Mouse (Mus musculus): Measurements from ENCODE around the gene Actr3b. TPM values are rescaled to one million over a fixed set of nuclear protein-coding genes. Genes with fewer than 3 reads are reported as not detected.
"Not testable (repeated sequence)": the region's sequence is repeated elsewhere in the genome, so short reads cannot be mapped to it uniquely, and the experiment has no call there.

Gene Actr3b
- polyA plus RNA-seq (2012; rRNA removed) (0.16 and 0.22 TPM in 2 replicates), polyA plus RNA-seq (2014; fragmentation: Nextera tagmentation; extraction: Ambion mirVana) (0.56 and 0.71 TPM in 2 replicates)

DNA sequence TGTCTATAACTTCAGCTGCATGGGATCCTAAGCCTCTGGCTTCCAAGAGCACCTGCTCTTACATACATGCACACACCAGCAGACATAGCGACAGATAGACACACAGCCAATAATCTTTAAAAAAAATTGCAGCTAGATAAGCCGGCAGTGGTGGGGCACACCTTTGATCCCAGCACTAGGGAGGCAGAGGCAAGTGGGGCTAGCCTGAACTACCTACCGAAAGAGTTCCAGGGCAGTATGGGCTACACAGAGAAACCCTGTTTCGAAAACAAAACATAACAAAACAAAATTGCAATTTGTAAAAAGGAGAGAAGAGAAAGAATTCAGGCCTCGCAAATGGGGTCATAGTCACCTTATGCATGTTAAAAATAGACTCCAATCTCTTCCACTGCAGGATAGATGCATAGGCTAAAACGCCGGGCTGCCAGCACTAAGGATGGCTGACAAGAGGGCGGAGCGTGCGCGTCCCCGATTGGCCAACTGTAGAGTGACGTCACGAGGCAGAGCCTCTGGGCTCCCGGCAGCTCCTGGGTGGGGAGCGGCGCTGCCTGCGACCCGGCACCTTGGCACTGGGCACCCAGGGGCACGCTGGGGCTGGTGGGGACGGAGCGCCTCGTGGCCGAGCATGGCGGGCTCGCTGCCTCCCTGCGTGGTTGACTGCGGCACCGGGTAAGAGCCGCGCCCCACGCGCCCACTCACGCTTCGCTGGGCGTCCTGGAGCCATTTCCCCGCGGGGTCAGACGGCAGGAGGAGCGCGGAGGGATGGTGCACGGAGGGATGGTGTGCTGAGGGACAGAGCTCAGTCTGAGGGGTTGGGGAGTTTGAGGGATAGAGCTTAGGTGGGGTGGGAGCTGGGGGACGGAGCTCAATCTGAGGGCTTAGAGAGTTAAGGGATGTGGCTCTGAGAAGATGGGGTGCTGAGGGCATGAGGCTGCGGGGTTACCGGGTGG is at the start of gene Actr3b:
TSS of gene Actr3b (plus strand) at position 538 of the 950 bp plus-strand sequence.
- Histone ChIP-seq H3K4me1 (replicated peaks; ENCODE audit: control insufficient read depth in 2 of 2, insufficient read depth in 2 of 2, low read length in 1 of 2) (0 out of 4 replicates have a peak, but pooled peaks cover 0 to 3% of the 10 kb centered on the region in 2 experiments), H3K4me3 (ENCODE audit: insufficient read depth in 1 of 2, low read depth in 2 of 2, low read length in 2 of 2) (peak within 1 kb of the TSS; percentile 59 to 60), H3K36me3 (replicated peaks; ENCODE audit: control insufficient read depth, insufficient read depth, low read depth) (no peaks in the 10 kb centered on the region), H3K27ac (no peak within 1 kb of the TSS), H3K9ac (replicated peaks) (0 out of 2 replicates have a peak within 1 kb of the TSS, but pooled peaks have one; percentile 6), H3K27me3 (ENCODE audit: control insufficient read depth, insufficient read depth, low read length) (no peaks in the 10 kb centered on the region), H3K9me3 (ENCODE audit: control insufficient read depth, low read length) (no peaks in the 10 kb centered on the region), H3K4me2 (ENCODE audit: low read depth) (peak within 1 kb of the TSS; percentile 79)
- no peak for TF ChIP-seq EP300 (IDR thresholded peaks at IDR 0.05; ENCODE audit: low read depth)
- no peak for TF ChIP-seq CTCF (IDR thresholded peaks at IDR 0.05; ENCODE audit: low read depth)
- 2% methylated on average over 45 of the region's 45 CpGs for WGBS (ENCODE audit: insufficient replicate concordance)
- ATAC-seq (ENCODE audit: insufficient read depth), result peak; percentile 92
- DNase-seq (ENCODE audit: low read depth in 3 of 3, low spot score in 3 of 3), result peak; percentile 48 to 57 (median 54)

- peak in 1 of 3 experiments; percentile 22 for DNase-seq (ENCODE audit: low read depth in 3 of 3, low spot score in 3 of 3)
- H3K27ac ChIP-seq; ATAC-seq (ENCODE audit: insufficient read depth): not testable (repeated sequence)
Observed at GRCm38 (mm10) chr5:25713001-25713706, 46.6 kb upstream of the Actr3b start.

GRCm38 (mm10) chr5:25719390-25719789 is 40.4 kb upstream of the Actr3b start:
- no peak for DNase-seq (ENCODE audit: low read depth in 3 of 3, low spot score in 3 of 3)
- H3K9ac ChIP-seq (replicated peaks), result no peak overlapping the region
- ATAC-seq (ENCODE audit: insufficient read depth), result no peak
- H3K27me3 ChIP-seq (ENCODE audit: control insufficient read depth, insufficient read depth, low read length), result no peaks in the 10 kb centered on the region
- no peaks in the 10 kb centered on the region for H3K36me3 ChIP-seq (replicated peaks; ENCODE audit: control insufficient read depth, insufficient read depth, low read depth)
- no peak overlapping the region for H3K4me3 ChIP-seq (ENCODE audit: insufficient read depth in 1 of 2, low read depth in 2 of 2, low read length in 2 of 2)
- no peak overlapping the region for H3K27ac ChIP-seq
- no peaks in the 10 kb centered on the region for H3K9me3 ChIP-seq (ENCODE audit: control insufficient read depth, low read length)
- H3K4me2 ChIP-seq (ENCODE audit: low read depth), result no peak overlapping the region
- WGBS (ENCODE audit: insufficient replicate concordance), result 70% methylated on average over 4 of the region's 4 CpGs
- TF ChIP-seq CTCF (IDR thresholded peaks at IDR 0.05; ENCODE audit: low read depth), result no peak
- TF ChIP-seq EP300 (IDR thresholded peaks at IDR 0.05; ENCODE audit: low read depth), result no peak
- H3K4me1 ChIP-seq (replicated peaks; ENCODE audit: control insufficient read depth in 2 of 2, insufficient read depth in 2 of 2, low read length in 1 of 2), result no peaks in the 10 kb centered on the region

More at GRCm38 (mm10) chr5:25713001-25713706, 46.6 kb upstream of the Actr3b start:
- not testable (repeated sequence) for H3K27me3 ChIP-seq (ENCODE audit: control insufficient read depth, insufficient read depth, low read length); H3K9me3 ChIP-seq (ENCODE audit: control insufficient read depth, low read length); H3K4me1 ChIP-seq (replicated peaks; ENCODE audit: control insufficient read depth in 2 of 2, insufficient read depth in 2 of 2, low read length in 1 of 2); H3K36me3 ChIP-seq (replicated peaks; ENCODE audit: control insufficient read depth, insufficient read depth, low read depth); H3K4me3 ChIP-seq (ENCODE audit: insufficient read depth in 1 of 2, low read depth in 2 of 2, low read length in 2 of 2); H3K4me2 ChIP-seq (ENCODE audit: low read depth); H3K9ac ChIP-seq (replicated peaks)
- 77% methylated on average over 4 of the region's 4 CpGs for WGBS (ENCODE audit: insufficient replicate concordance)

GRCm38 (mm10) chr5:25723016-25723415 is 36.8 kb upstream of the Actr3b start:
- DNase-seq (ENCODE audit: low read depth in 3 of 3, low spot score in 3 of 3) (no peak), ATAC-seq (ENCODE audit: insufficient read depth) (no peak)
- no peaks in the 10 kb centered on the region for H3K9me3 ChIP-seq (ENCODE audit: control insufficient read depth, low read length)
- H3K4me1 ChIP-seq (replicated peaks; ENCODE audit: control insufficient read depth in 2 of 2, insufficient read depth in 2 of 2, low read length in 1 of 2), result no peaks in the 10 kb centered on the region
- 58% methylated on average over 2 of the region's 2 CpGs for WGBS (ENCODE audit: insufficient replicate concordance)
- no peaks in the 10 kb centered on the region for H3K36me3 ChIP-seq (replicated peaks; ENCODE audit: control insufficient read depth, insufficient read depth, low read depth)
- H3K27ac ChIP-seq, result no peak overlapping the region
- H3K27me3 ChIP-seq (ENCODE audit: control insufficient read depth, insufficient read depth, low read length), result no peaks in the 10 kb centered on the region
- H3K4me2 ChIP-seq (ENCODE audit: low read depth), result no peak overlapping the region
- H3K9ac ChIP-seq (replicated peaks), result no peak overlapping the region
- no peak overlapping the region for H3K4me3 ChIP-seq (ENCODE audit: insufficient read depth in 1 of 2, low read depth in 2 of 2, low read length in 2 of 2)
- TF ChIP-seq CTCF (IDR thresholded peaks at IDR 0.05; ENCODE audit: low read depth) (no peak), EP300 (IDR thresholded peaks at IDR 0.05; ENCODE audit: low read depth) (no peak)
